Mouse (Mus musculus) CD8-positive naive resting alpha-beta T cell, adult 2 months (primary cell): ENCODE data around the gene Gm17455.

Experiments used
- DNase-seq, 2 experiments: peaks; one replicate each; pipeline ENCODE4 v3.0.0; 2022; ENCODE audit warnings: low read depth in 2 of 2, low spot score in 2 of 2

The Gm17455 gene

DNA sequence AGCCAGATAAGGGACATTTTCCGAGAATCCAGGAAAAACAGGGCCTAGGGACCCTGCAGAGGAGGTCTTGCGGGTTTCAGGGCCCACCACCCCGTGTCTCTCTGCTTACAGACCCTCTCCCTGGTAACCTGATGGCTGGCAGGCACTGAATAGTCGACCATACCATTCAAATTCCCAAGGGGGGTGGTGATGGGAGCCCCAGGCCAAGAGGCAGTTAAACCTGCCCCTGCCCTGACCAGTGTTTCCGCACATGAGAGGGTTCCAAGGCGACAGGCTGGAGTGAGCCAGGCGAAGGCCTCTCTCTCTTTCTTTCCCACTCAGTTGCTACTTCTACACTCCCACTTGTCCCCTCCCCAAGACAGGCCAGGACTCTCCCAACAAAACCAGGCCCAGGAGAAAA, at the start of gene Gm17455:
Gene Gm17455 (plus strand): TSS at position 278 of the 400 bp plus-strand sequence.
- DNase-seq = no peak

DNA sequence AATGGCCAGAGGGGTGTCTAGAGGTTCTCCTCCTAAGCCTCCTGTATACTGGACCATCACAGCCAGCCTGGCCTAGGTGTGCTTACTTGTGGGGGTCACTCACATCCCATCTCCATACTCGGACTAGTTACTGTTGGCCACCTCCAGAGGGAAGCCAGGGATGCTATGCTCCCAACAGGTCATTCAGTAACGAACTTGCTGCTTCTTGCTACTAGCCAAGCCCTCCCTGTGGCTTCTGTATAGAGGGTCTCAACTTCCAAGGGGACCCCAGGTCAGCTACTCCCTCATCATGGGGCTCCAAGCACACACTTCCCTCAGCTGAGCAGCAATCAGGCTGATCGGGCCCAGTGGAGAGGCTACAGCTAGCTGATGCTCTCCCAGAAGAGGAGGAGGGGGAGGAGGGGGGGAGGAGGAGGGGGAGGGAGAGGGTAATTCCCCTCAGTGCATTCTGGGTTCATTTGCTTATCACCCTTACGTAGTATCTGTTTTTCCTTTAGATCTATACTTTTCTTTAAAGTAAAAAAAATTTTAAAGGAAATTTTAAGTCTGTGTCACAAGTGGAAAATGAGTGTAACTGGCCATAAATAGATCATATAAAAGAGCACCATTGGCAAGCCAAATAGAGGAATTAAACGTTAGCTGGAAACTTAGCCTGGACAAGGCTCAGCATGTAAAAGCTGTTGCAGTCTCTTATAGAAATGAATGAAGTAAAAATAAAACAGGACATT, 49.3 kb upstream of the Gm17455 start:
- DNase-seq = no peak

DNA sequence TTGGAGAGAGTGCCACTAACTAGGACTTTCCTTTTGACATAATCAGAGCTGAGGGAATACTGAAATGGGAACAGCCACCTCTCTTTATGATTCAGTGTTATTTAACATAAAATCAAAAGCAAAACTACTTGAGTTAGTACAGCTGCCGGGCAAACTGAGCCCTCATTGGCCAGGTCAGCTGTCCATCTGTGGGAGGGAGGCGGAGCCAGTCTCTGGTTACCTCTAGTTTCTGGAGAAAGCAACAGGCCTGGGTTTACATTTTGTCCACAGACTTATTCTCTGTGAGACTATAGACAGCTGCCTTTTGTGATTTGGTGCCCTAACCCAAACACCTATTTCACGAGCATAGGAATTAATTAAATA, 48.7 kb upstream of the Gm17455 start:
- DNase-seq = peak; percentile 80 to 89

DNA sequence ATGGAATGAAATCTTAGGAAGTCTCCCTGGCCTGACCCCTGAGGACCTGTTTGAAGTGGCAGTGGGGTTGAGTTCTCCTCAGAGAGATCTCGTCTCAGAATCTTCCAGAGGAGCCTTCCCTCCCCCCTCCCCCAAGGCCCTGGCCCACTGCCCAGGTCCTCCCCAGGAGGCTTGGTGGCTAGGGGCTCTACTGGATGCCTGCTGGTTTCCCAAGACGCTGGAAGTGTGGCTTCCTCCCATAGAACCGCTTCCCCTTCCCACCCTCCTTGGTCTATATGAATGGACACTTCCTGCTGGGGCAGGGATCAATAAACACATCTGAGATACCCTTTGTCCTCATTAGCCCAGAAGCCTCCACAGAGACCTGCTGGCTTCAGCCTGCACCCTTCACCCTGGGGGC, 48.3 kb upstream of the Gm17455 start:
- no peak for DNase-seq

DNA sequence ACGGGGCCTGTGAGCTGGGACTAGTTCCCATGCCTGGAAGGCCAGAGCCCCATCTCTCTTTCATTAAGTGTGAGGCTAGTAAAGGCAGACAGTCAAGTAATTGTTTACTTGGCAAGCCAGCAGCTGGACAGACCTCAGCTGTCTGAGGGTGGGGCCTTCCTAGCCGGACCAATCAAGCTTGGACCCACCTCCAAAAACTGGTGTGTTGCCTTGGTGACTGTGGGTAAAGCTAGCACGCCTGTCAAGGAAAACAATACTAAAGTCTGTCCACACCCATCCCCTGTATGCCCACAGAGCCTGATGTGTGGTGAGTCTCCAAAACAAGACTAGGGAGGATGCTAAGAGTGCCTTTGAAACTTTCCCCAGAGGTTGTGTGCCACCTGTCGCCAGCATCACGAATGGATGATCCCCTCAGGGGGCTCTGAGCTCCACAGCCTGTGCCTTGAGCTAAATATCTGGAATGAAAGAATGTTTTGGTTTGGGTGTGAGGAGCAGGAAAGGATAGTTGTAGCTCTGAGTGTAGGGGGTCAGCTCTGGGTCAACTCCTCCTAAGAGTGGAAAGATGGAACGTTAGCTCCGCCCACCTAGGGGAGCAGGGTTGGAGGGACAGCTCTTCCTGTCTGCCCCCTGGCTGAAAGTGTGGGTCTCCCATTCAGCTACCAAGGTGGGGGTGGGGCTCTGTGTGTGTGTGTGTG, 47.6 kb upstream of the Gm17455 start:
- DNase-seq = peak; percentile 83 to 84

DNA sequence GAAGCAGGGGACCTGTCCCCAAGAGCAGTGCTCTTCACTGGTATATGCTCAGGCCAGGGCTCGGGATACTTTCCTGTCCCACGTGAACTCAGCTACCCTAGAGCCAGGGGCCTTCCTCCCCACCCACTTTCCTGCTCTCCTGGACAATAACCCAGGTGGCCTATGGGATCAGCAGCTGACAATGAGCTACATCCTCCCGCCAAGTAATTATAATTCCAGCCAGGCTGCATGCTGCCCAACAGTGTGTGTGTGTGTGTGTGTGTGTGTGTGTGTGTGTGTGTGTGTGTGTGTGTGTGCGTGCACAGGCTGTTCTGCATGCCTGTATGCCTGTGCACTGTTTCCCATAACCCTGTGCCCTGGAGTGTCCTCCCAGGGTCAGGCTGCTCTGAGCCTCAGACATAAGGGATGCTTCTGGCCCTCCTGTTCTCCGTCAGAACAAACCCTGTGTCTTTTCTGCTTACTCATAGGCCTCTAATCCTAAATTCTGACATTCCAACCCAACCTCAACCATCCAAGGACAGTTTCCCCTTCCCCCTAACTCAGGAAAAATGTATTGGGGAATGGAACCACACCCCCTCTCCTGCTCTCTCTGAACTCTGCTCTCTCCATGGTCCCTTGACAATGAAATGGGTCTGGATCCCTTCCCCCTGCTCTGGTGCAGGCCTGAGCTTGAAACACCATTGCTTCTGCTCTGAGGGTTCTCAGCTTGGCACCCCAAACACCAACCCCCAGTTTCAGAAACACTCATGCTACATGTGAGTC, 46.1 kb upstream of the Gm17455 start:
- no peak for DNase-seq

DNA sequence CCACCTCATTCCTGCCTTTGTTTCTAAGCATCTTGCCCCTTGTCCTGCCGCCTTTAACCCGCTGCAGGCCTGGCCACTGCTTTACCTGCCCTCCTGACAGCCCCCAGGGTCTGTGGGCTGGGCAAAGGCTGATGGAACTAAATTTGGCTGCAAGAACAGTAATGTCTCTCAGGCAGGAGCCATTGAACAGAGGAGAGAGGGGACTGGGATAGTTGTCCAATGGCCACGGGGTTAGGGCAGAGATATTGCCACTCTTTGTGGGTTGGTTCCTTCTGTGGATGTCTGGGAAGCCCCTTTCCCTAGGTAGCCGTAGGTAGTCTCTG, 45.6 kb upstream of the Gm17455 start:
- no peak for DNase-seq

DNA sequence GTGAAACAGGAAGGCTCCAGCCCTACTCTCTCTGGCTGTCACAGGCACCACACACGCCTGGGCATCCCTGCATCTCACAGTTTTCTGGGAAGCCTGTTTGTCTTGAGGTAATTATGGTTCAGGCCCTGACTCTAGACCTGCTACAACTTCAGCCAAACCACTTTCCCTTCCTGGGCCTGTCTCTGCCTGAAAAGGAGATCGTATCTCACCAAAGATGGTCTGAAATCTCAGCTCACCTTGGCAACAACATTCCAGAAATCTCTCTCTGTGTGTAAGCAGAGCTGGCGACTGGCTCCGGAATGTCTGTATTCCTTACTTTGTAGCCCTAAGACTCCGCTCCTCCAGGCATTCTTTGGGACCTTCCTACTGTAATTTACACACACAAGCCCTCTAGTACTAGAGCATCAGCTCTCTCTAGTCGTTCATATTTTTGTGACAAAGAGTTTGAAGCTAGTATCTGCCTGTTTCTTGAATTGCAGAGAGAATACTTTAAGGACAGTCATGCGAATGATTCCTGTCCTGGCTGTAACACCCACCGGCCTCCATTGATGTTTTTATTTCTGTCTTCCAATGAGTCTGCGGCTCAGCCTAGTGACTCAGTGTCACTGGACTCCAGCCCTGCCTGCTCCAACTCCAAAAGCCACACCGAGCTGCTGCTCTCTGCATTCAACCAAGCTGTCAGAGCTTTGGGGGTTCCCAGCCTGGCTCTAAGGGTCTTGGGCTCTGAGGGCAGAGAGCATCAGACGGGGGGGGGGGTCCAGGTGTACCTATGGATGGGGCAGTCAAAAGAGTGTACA, 44.4 kb upstream of the Gm17455 start:
- DNase-seq = no peak

DNA sequence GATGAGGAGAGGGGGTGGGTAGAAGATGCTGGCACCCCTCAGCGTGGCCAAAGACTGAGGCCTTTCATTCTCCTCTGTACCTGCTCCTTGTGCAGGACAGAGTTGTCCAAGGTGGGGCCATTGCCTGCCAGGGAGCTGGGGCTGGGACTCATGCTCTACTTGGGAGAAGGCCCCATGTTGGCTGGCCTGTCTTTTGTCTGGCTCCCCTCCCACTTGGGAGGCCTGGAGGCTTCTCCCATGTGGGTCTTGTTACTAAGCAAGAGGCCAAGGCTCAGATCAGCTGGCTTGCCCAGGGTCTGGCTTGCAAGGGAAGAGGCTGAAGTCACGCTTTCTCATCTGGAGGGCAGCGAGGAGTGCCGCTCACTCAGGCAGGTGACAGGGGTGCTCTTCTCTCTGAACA, 42.1 kb upstream of the Gm17455 start:
- DNase-seq = no peak

DNA sequence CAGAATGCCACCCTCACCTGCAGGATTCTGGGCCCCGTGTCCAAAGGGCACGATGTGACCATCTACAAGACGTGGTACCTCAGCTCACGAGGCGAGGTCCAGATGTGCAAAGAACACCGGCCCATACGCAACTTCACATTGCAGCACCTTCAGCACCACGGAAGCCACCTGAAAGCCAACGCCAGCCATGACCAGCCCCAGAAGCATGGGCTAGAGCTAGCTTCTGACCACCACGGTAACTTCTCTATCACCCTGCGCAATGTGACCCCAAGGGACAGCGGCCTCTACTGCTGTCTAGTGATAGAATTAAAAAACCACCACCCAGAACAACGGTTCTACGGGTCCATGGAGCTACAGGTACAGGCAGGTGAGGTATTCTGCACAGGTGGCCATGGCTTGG, 41.6 kb upstream of the Gm17455 start:
- DNase-seq = no peak

DNA sequence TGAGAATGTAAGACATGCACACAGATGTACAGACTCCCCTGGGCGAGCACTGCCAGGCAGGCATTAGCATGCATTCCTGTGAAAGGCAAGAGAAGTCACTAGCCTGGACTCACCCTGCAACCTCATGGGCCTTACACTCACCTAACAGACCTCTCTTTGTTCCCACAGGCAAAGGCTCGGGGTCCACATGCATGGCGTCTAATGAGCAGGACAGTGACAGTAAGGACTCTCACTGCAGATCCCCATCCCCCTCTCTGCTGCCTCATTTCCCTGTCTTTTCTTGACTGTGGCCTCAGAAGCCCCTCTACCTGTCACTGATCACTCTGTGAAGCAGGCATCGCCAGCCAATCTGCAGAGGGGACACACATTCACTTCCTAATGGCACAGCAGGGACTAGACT, 40.8 kb upstream of the Gm17455 start:
- no peak for DNase-seq

DNA sequence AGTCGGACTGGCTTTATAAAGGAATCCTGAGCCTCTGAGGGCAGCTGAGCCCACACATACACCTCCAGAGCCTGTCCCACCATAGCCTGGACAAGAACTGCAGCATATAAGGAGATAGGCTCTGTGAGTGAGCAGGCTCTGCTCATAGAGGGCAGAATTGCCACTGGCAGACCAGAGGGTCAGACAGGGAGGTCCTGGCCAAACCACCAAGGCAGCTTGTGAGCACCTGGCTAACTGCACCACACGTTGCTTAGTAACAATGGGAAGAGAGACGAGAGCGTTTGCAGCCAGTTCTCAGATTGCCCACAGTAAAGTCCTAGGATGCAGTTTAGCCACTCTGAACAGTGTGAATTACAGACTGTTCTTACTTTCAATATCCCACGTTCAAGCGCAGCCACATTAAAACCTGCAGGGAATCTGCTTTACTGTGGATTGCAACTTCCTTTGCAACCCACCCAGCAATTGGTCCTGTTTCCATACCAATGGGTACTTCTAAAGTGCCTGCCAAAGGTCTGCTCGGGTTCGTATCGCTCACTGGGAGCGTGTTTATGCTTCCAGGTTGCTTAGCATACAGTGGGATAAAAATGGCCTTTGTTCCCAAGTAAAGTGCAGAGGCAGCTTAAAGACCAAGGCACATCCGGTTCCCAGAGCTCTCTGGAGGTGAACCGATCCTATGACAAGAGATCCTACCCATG, 37.8 kb upstream of the Gm17455 start:
- no peak for DNase-seq

DNA sequence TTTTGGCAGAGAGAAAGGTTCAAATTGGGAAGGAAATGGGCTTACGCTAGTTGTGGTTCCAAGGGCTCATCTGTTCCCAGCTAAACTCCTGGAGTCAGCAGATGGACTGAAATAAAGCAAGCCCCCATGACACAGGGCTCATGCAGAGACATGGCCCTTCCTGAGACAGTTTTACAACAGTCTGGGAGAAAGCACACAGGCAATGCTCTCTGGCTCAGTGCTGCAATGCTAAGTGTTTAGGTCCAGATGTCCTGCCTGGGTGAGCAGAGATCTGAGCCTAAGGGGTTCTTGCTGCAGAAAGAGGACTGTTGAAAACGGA, 37.3 kb upstream of the Gm17455 start:
- no peak for DNase-seq

DNA sequence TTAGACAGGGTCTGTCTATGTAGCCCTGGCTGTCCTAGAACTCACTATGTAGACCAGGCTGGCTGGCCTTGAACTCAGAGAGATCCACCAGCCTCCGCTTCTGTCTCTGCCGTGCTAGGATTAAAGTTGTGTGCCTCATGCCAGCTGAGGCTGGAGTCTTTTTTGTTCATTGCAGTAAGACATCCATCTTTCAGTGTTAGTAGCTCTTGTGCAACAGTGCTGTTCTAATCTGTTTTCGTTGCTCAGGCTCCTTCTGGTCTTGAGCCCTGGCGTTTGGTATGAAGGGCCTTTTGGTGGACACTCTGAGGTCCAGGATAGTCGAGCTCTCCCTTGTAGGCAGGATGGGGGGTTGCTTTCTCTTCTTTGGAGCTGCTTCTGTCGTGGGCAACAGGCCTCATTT, 36.1 kb upstream of the Gm17455 start:
- DNase-seq = no peak

DNA sequence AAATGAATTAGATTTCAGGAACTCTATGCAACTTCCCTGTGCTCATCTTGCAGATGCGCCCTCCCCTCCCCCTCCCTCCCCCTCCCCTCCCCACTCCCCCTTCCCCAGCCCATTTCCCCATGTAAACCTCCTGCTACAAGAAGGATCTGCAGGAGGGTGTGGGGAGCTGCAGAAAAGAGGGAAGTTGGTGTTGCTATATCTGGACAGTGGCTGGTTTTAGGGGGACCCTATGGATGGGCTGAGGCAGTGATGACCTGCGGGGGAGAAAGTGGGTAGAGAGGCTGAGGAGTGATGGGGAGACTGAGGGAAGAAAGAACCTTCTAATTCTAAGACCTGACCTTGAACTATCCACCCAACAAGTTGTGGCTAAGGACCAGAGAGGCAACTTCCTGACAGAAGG, 32.4 kb upstream of the Gm17455 start:
- no peak for DNase-seq

DNA sequence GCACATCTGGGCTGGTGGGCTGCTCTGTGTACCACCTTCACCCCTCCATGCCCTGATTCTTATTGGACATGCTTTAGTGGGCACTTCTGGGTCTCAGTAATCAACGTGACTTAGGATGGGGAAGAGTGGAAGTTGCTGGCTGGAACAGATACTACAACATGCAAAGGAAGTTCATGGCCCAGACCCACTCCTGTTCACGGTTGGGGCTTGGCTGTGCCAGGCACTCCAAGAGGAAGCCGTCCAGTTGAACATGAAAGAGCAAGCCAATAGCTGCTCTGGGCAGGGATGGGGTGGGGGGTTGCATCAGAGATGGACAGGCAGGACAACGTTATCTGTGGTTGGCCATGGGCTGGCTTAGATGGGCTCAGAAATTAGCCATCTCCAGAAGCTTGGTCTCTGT, 31.6 kb upstream of the Gm17455 start:
- DNase-seq = no peak

DNA sequence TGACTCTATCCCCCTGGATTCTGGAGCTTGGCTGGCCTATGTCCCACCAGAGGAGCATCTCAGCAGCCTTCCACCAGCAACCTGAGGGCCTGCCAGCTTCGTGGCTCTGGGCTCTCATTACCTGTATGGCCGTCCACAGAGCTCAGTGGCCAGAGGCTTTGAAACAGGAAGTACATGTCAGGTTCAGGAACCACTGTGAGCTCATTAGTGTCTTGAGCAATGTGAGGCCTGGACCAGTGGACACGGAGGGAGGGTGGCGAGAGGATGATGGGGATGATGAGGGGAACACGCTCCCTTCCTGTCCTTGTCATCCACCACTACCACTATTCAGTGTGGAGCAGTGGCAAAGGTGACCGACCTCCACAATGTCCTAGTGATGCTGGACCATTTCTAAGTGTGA, 30.1 kb upstream of the Gm17455 start:
- no peak for DNase-seq

DNA sequence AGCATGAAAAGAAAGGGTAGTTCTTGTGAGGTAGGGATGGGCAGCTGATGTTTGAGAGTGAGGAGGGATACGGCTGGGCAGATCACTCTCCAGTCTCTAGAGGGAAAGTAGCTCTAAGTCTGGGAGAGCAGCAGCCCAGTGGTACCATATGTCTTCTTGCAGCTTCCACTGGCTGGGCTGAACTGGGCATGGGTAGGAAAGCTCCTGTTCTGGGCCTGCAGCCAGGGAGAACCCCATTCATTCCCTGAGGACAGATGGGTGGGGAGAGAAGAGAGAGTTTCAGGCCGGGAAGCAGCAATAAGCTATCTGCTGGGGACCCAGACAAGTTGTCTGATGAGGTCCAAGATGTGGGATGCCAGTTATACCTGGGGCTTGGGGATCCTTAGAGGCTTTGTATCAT, 29.4 kb upstream of the Gm17455 start:
- DNase-seq = no peak

DNA sequence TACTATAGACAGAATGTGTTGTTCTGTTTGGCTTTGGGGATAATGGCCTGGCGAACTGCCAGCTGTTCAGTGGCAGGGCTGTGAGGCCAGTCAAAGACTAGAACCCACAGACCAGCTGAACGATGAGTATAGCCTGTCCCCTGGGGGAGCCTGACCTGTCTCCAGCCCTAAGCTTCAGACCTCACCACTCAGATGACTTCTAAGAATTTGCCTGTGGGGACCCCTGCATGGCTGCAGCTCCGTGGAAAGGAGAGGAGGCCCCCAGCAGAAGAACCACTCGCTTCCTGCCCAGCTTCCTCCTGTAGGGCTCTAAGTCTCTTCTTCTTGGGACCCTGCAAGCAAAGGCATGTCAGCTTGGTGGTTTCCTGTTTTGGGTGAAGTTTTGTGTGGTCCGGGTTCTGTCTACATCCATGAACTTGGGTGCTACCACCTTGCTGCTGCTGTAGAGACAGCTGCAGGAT, 28.9 kb upstream of the Gm17455 start:
- peak; percentile 62 to 67 for DNase-seq

DNA sequence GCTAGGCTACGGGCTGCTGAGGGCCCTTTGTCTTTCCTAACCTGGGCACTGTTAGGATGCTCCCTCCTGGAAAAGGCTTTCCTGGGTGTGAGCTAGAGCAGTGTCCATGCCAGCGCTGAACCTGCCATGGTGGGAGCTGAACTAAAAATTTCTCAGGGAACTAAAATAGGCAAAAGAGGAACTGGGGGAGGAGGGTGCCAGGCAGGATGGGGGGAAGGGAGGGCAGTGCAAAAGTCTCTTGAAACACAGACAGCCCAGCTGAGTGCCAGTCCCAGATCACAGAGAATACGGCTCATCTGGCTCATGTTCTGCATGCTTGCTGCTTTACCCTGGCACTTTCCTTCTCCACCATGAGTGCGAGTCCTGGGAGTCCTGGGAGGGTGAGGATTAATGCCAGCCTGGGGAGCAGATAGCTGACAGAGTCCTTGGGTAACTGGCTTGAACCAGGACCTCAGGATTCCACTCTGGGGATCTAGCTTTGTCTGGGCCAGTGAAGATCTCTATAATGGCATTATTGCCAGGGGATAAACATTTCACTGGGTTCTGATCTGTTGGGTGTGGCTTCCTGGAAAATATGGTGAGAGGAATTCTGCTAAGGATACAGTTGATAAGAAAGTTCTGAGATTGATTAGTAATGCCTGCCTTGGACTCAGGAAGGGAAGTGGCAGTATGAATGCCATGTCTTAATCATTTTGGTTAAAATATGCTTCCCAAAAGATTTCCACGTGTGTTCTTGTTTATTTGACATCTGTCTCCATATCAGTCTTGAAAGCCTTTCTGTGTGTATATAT, 27.7 kb upstream of the Gm17455 start:
- no peak for DNase-seq
